Mouse (Mus musculus): Measurements from ENCODE around the gene Zfp580. TPM values are rescaled to one million over a fixed set of nuclear protein-coding genes. Genes with fewer than 3 reads are reported as not detected.
"Not testable (repeated sequence)": the region's sequence is repeated elsewhere in the genome, so short reads cannot be mapped to it uniquely, and the experiment has no call there.

Gene Zfp580
- polyA plus RNA-seq, 1 experiment from 2014 or later, result 48.9 TPM

- no peaks in the 10 kb centered on the region for H3K27me3 ChIP-seq (ENCODE audit: control insufficient read depth, insufficient read depth, low read length)
- no peak for ATAC-seq (ENCODE audit: insufficient read depth, low FRiP score, low TSS enrichment)
Observed at GRCm38 (mm10) chr7:5016920-5017319, 34.4 kb upstream of the Zfp580 start.

GRCm38 (mm10) chr7:5017352-5017751 lies 34.0 kb upstream of the Zfp580 start:
- H3K9ac ChIP-seq (ENCODE audit: low read length), result no peak overlapping the region
- 92% methylated on average over 16 of the region's 16 CpGs for WGBS
- H3K4me2 ChIP-seq (ENCODE audit: low read depth), result no peak overlapping the region
- peaks cover 10% of the 10 kb centered on the region for H3K4me1 ChIP-seq (ENCODE audit: control insufficient read depth, insufficient read depth, low read length)
- H3K27ac ChIP-seq (ENCODE audit: low read depth, low read length), result no peak overlapping the region
- no peak for ATAC-seq (ENCODE audit: insufficient read depth, low FRiP score, low TSS enrichment)
- H3K4me3 ChIP-seq (ENCODE audit: low read depth, low read length), result no peak overlapping the region
- H3K27me3 ChIP-seq (ENCODE audit: control insufficient read depth, insufficient read depth, low read length), result no peaks in the 10 kb centered on the region
- peaks cover 6% of the 10 kb centered on the region for H3K36me3 ChIP-seq (ENCODE audit: control insufficient read depth, insufficient read depth, low read length)
- H3K9me3 ChIP-seq (ENCODE audit: control insufficient read depth, low read length), result no peaks in the 10 kb centered on the region
- DNase-seq (ENCODE audit: low spot score), result no peak

More at GRCm38 (mm10) chr7:5016920-5017319, 34.4 kb upstream of the Zfp580 start:
- Histone ChIP-seq H3K36me3 (ENCODE audit: control insufficient read depth, insufficient read depth, low read length) (peaks cover 8% of the 10 kb centered on the region), H3K9ac (ENCODE audit: low read length) (no peak overlapping the region), H3K4me3 (ENCODE audit: low read depth, low read length) (no peak overlapping the region), H3K4me2 (ENCODE audit: low read depth) (no peak overlapping the region), H3K4me1 (ENCODE audit: control insufficient read depth, insufficient read depth, low read length) (peaks cover 10% of the 10 kb centered on the region), H3K9me3 (ENCODE audit: control insufficient read depth, low read length) (no peaks in the 10 kb centered on the region), H3K27ac (ENCODE audit: low read depth, low read length) (no peak overlapping the region)
- 88% methylated on average over 2 of the region's 2 CpGs for WGBS
- no peak for DNase-seq (ENCODE audit: low spot score)

GRCm38 (mm10) chr7:5017931-5018330 lies 33.4 kb upstream of the Zfp580 start:
- Histone ChIP-seq H3K4me1 (ENCODE audit: control insufficient read depth, insufficient read depth, low read length) (peaks cover 10% of the 10 kb centered on the region), H3K36me3 (ENCODE audit: control insufficient read depth, insufficient read depth, low read length) (peaks cover 2% of the 10 kb centered on the region; the same call in 1 of the 2 replicates), H3K9me3 (ENCODE audit: control insufficient read depth, low read length) (no peaks in the 10 kb centered on the region), H3K4me3 (ENCODE audit: low read depth, low read length) (no peak overlapping the region), H3K4me2 (ENCODE audit: low read depth) (no peak overlapping the region), H3K27ac (ENCODE audit: low read depth, low read length) (no peak overlapping the region), H3K27me3 (ENCODE audit: control insufficient read depth, insufficient read depth, low read length) (no peaks in the 10 kb centered on the region), H3K9ac (ENCODE audit: low read length) (no peak overlapping the region)
- DNase-seq (ENCODE audit: low spot score), result no peak
- 96% methylated on average over 21 of the region's 21 CpGs for WGBS
- no peak for ATAC-seq (ENCODE audit: insufficient read depth, low FRiP score, low TSS enrichment)

GRCm38 (mm10) chr7:5019576-5019975 lies 31.8 kb upstream of the Zfp580 start:
- ATAC-seq (ENCODE audit: insufficient read depth, low FRiP score, low TSS enrichment); DNase-seq (ENCODE audit: low spot score); H3K4me1 ChIP-seq (ENCODE audit: control insufficient read depth, insufficient read depth, low read length); H3K27me3 ChIP-seq (ENCODE audit: control insufficient read depth, insufficient read depth, low read length); H3K36me3 ChIP-seq (ENCODE audit: control insufficient read depth, insufficient read depth, low read length); H3K9me3 ChIP-seq (ENCODE audit: control insufficient read depth, low read length): not testable (repeated sequence)
- peak overlapping the region; percentile 82 for H3K4me3 ChIP-seq (ENCODE audit: low read depth, low read length)
- H3K4me2 ChIP-seq (ENCODE audit: low read depth), result peak overlapping the region; percentile 81
- H3K27ac ChIP-seq (ENCODE audit: low read depth, low read length), result peak overlapping the region; percentile 58; the same call in 1 of the 2 replicates
- 28% methylated on average over 8 of the region's 8 CpGs for WGBS
- H3K9ac ChIP-seq (ENCODE audit: low read length), result peak overlapping the region; percentile 83

- peaks cover 5% of the 10 kb centered on the region for H3K36me3 ChIP-seq (ENCODE audit: control insufficient read depth, insufficient read depth, low read length)
- DNase-seq (ENCODE audit: low spot score) (peak; percentile 99), ATAC-seq (ENCODE audit: insufficient read depth, low FRiP score, low TSS enrichment) (peak; percentile 89)
- H3K9me3 ChIP-seq (ENCODE audit: control insufficient read depth, low read length), result no peaks in the 10 kb centered on the region
- peak within 1 kb of the TSS; percentile 83 for H3K9ac ChIP-seq (ENCODE audit: low read length)
- no peaks in the 10 kb centered on the region for H3K27me3 ChIP-seq (ENCODE audit: control insufficient read depth, insufficient read depth, low read length)
- H3K4me2 ChIP-seq (ENCODE audit: low read depth), result peak within 1 kb of the TSS; percentile 81
- 1% methylated on average over 48 of the region's 49 CpGs for WGBS
- peak within 1 kb of the TSS; percentile 82 for H3K4me3 ChIP-seq (ENCODE audit: low read depth, low read length)
- H3K27ac ChIP-seq (ENCODE audit: low read depth, low read length), result peak within 1 kb of the TSS; percentile 83
- peaks cover 7% of the 10 kb centered on the region for H3K4me1 ChIP-seq (ENCODE audit: control insufficient read depth, insufficient read depth, low read length)
Observed at GRCm38 (mm10) chr7:5020000-5020681, 31.2 kb upstream of the Zfp580 start, which contains the start of the genes Zfp865 and Ccdc106. Gene Zfp865, plus strand, starts transcription at chr7:5020376. Gene Ccdc106, plus strand, starts transcription at chr7:5020553.

- under 1% methylated on average over 12 of the region's 15 CpGs for WGBS
- Histone ChIP-seq H3K4me3 (ENCODE audit: low read depth, low read length) (peak overlapping the region; percentile 82), H3K4me1 (ENCODE audit: control insufficient read depth, insufficient read depth, low read length) (peaks cover 7% of the 10 kb centered on the region), H3K4me2 (ENCODE audit: low read depth) (peak overlapping the region; percentile 81), H3K9ac (ENCODE audit: low read length) (peak overlapping the region; percentile 83), H3K36me3 (ENCODE audit: control insufficient read depth, insufficient read depth, low read length) (peaks cover 7% of the 10 kb centered on the region), H3K9me3 (ENCODE audit: control insufficient read depth, low read length) (no peaks in the 10 kb centered on the region), H3K27me3 (ENCODE audit: control insufficient read depth, insufficient read depth, low read length) (no peaks in the 10 kb centered on the region), H3K27ac (ENCODE audit: low read depth, low read length) (peak overlapping the region; percentile 83)
- DNase-seq (ENCODE audit: low spot score), result no peak
- peak; percentile 1; the same call in 1 of the 2 replicates for ATAC-seq (ENCODE audit: insufficient read depth, low FRiP score, low TSS enrichment)
Observed at GRCm38 (mm10) chr7:5020685-5021084, 30.7 kb upstream of the Zfp580 start.

- Histone ChIP-seq H3K9me3 (ENCODE audit: control insufficient read depth, low read length) (no peaks in the 10 kb centered on the region), H3K4me3 (ENCODE audit: low read depth, low read length) (peak overlapping the region; percentile 82), H3K36me3 (ENCODE audit: control insufficient read depth, insufficient read depth, low read length) (peaks cover 7% of the 10 kb centered on the region), H3K27ac (ENCODE audit: low read depth, low read length) (peak overlapping the region; percentile 83; the same call in 1 of the 2 replicates), H3K27me3 (ENCODE audit: control insufficient read depth, insufficient read depth, low read length) (no peaks in the 10 kb centered on the region), H3K9ac (ENCODE audit: low read length) (peak overlapping the region; percentile 83), H3K4me2 (ENCODE audit: low read depth) (peak overlapping the region; percentile 81), H3K4me1 (ENCODE audit: control insufficient read depth, insufficient read depth, low read length) (peaks cover 3% of the 10 kb centered on the region)
- ATAC-seq (ENCODE audit: insufficient read depth, low FRiP score, low TSS enrichment), result no peak
- WGBS, result 57% methylated on average over 5 of the region's 5 CpGs
- no peak for DNase-seq (ENCODE audit: low spot score)
Observed at GRCm38 (mm10) chr7:5021197-5021596, 30.1 kb upstream of the Zfp580 start.

GRCm38 (mm10) chr7:5029543-5029942 lies 21.8 kb upstream of the Zfp580 start:
- H3K9me3 ChIP-seq (ENCODE audit: control insufficient read depth, low read length), result peaks cover 23% of the 10 kb centered on the region
- H3K4me2 ChIP-seq (ENCODE audit: low read depth), result no peak overlapping the region
- H3K4me1 ChIP-seq (ENCODE audit: control insufficient read depth, insufficient read depth, low read length), result no peaks in the 10 kb centered on the region
- WGBS, result 95% methylated on average over 22 of the region's 22 CpGs
- H3K36me3 ChIP-seq (ENCODE audit: control insufficient read depth, insufficient read depth, low read length), result peaks cover 56% of the 10 kb centered on the region
- no peak overlapping the region for H3K27ac ChIP-seq (ENCODE audit: low read depth, low read length)
- no peak overlapping the region for H3K9ac ChIP-seq (ENCODE audit: low read length)
- H3K27me3 ChIP-seq (ENCODE audit: control insufficient read depth, insufficient read depth, low read length), result 0 out of 2 replicates have a peak, but pooled peaks cover 2% of the 10 kb centered on the region
- DNase-seq (ENCODE audit: low spot score) (no peak), ATAC-seq (ENCODE audit: insufficient read depth, low FRiP score, low TSS enrichment) (no peak)
- H3K4me3 ChIP-seq (ENCODE audit: low read depth, low read length), result no peak overlapping the region

- Histone ChIP-seq H3K27ac (ENCODE audit: low read depth, low read length) (no peak overlapping the region), H3K36me3 (ENCODE audit: control insufficient read depth, insufficient read depth, low read length) (peaks cover 55% of the 10 kb centered on the region), H3K9ac (ENCODE audit: low read length) (no peak overlapping the region), H3K4me1 (ENCODE audit: control insufficient read depth, insufficient read depth, low read length) (no peaks in the 10 kb centered on the region), H3K27me3 (ENCODE audit: control insufficient read depth, insufficient read depth, low read length) (0 out of 2 replicates have a peak, but pooled peaks cover 2% of the 10 kb centered on the region), H3K4me3 (ENCODE audit: low read depth, low read length) (no peak overlapping the region), H3K4me2 (ENCODE audit: low read depth) (no peak overlapping the region), H3K9me3 (ENCODE audit: control insufficient read depth, low read length) (peaks cover 23% of the 10 kb centered on the region)
- ATAC-seq (ENCODE audit: insufficient read depth, low FRiP score, low TSS enrichment) (no peak), DNase-seq (ENCODE audit: low spot score) (no peak)
- WGBS, result 91% methylated on average over 21 of the region's 21 CpGs
Observed at GRCm38 (mm10) chr7:5029946-5030345, 21.4 kb upstream of the Zfp580 start.

All from neural tube, embryonic 11.5 days (tissue).